Mouse (Mus musculus) spleen, adult 2 months (tissue): ENCODE measurements around the gene Fev.

Experiments used
- CTCF ChIP-seq: fragments of 200-500 bp; IDR thresholded peaks from 2 replicates; pipeline ENCODE4 v1.5.1; 2011; ENCODE audit warnings: mild to moderate bottlenecking, inconsistent platforms; ENCODE audit not compliant: insufficient read depth, insufficient read length, insufficient replicate concordance; ENCODE audit errors: extremely low read depth
- POLR2A ChIP-seq: fragments of 200-500 bp; IDR thresholded peaks from 2 replicates; pipeline ENCODE4 v1.6.1; 2011; ENCODE audit warnings: low read depth, low read length, inconsistent platforms

GRCm38 (mm10) chr1:74859223-74859984, 25.8 kb downstream of the Fev start:
- TF ChIP-seq POLR2A (no peak), CTCF (no peak)
